Mouse (Mus musculus) ES-E14 (cell line): ENCODE data around the gene Nxph4.

Experiments used
- HCFC1 ChIP-seq: IDR thresholded peaks from 2 replicates; pipeline ENCODE4 v1.6.1; 2012; ENCODE audit warnings: low read length, inconsistent platforms, borderline replicate concordance; ENCODE audit not compliant: insufficient read depth
- ZNF384 ChIP-seq: IDR thresholded peaks from 2 replicates; pipeline ENCODE4 v1.6.1; 2012; ENCODE audit warnings: low read depth, low read length, inconsistent platforms

GRCm38 (mm10) chr10:127524646-127525255 is 9.6 kb downstream of the Nxph4 start:
- TF ChIP-seq HCFC1 (no peak), ZNF384 (no peak)
